19 mouse cellular contexts compared by ENCODE assay signal in genomic region chr14:40893196-40893595, GRCm38 (mm10). TPM values are rescaled to one million over a fixed set of nuclear protein-coding genes. Genes with fewer than 3 reads are reported as not detected.
DNase-seq lines count a peak whose midpoint lies in the region; ATAC-seq and TF ChIP-seq lines count a peak whose summit lies in the region.
"Had no signal": no experiment of that assay in that cellular context is flagged by ENCODE, and none has a peak within 500 bp of the region (broad histone marks: within the 10 kb centered on the region; RNA-seq: fewer than 3 reads in every experiment).

Sh2d4b (minus strand) TSS chr14:40893266.

- 0 out of 2 replicates have a peak within 1 kb of the TSS, but pooled peaks have one; percentile 65 for H3K4me2 ChIP-seq in heart, embryonic 14.5 days (ENCODE audit: low read length)
- H3K4me2 ChIP-seq in limb, embryonic 13.5 days (replicated peaks), result peak within 1 kb of the TSS; percentile 60
- H3K4me2 ChIP-seq in embryonic facial prominence, embryonic 15.5 days (replicated peaks), result peak within 1 kb of the TSS; percentile 69

- H3K4me3 ChIP-seq in heart, embryonic 14.5 days (ENCODE audit: control insufficient read depth in 1 of 2, insufficient read depth in 1 of 2, low read depth in 1 of 2, low read length in 2 of 2), result no peak within 1 kb of the TSS
- no peak within 1 kb of the TSS for H3K4me3 ChIP-seq in limb, embryonic 13.5 days
- H3K4me3 ChIP-seq in limb, embryonic 10.5 days, result no peak within 1 kb of the TSS
- H3K4me3 ChIP-seq in ES-E14 (ENCODE audit: insufficient read depth in 1 of 2, low read depth in 1 of 2, low read length in 2 of 2, poor library complexity in 1 of 2, severe bottlenecking in 1 of 2), result peak within 1 kb of the TSS in 1 of 2 experiments; percentile 23; a peak in 1 of 4 replicates
- H3K4me3 ChIP-seq in embryonic facial prominence, embryonic 15.5 days (replicated peaks), result 0 out of 2 replicates have a peak within 1 kb of the TSS, but pooled peaks have one; percentile 33
- H3K4me3 ChIP-seq: erythroblast, embryonic 14.5 days; liver, embryonic 15.5 days had no signal

- WGBS in heart, embryonic 14.5 days, result 32% methylated on average over 3 of the region's 3 CpGs
- WGBS in limb, embryonic 13.5 days, result 69% methylated on average over 3 of the region's 3 CpGs
- WGBS in limb, embryonic 10.5 days, result 83% methylated on average over 3 of the region's 3 CpGs
- WGBS in embryonic facial prominence, embryonic 15.5 days, result 61% methylated on average over 3 of the region's 3 CpGs

- in situ Hi-C loops in ES-E14 (cut with MboI; ENCODE audit: low sequenced_read_pairs in 2 of 2, unreplicated experiment in 2 of 2), result no loop called here

- no peaks in the 10 kb centered on the region for H3K9me3 ChIP-seq in heart, embryonic 14.5 days (ENCODE audit: control insufficient read depth, low read length)
- H3K9me3 ChIP-seq in limb, embryonic 13.5 days, result no peaks in the 10 kb centered on the region
- no peaks in the 10 kb centered on the region for H3K9me3 ChIP-seq in limb, embryonic 10.5 days (replicated peaks)
- no peaks in the 10 kb centered on the region for H3K9me3 ChIP-seq in ES-E14 (ENCODE audit: control insufficient read depth, insufficient read depth, low read depth, low read length)
- H3K9me3 ChIP-seq in embryonic facial prominence, embryonic 15.5 days (replicated peaks), result no peaks in the 10 kb centered on the region
- H3K9me3 ChIP-seq: liver, embryonic 15.5 days had no signal

- H3K36me3 ChIP-seq in heart, embryonic 14.5 days (ENCODE audit: control insufficient read depth, insufficient read depth, low read length), result no peaks in the 10 kb centered on the region
- no peaks in the 10 kb centered on the region for H3K36me3 ChIP-seq in limb, embryonic 13.5 days
- no peaks in the 10 kb centered on the region for H3K36me3 ChIP-seq in limb, embryonic 10.5 days
- no peaks in the 10 kb centered on the region for H3K36me3 ChIP-seq in ES-E14 (ENCODE audit: control insufficient read depth, insufficient read depth, low read length, poor library complexity, severe bottlenecking)
- H3K36me3 ChIP-seq in embryonic facial prominence, embryonic 15.5 days, result no peaks in the 10 kb centered on the region
- H3K36me3 ChIP-seq: liver, embryonic 15.5 days had no signal

- peaks cover 4% of the 10 kb centered on the region; the same call in 1 of the 2 replicates for H3K27me3 ChIP-seq in heart, embryonic 14.5 days (ENCODE audit: control insufficient read depth, insufficient read depth, low read length)
- no peaks in the 10 kb centered on the region for H3K27me3 ChIP-seq in limb, embryonic 13.5 days
- H3K27me3 ChIP-seq in limb, embryonic 10.5 days (ENCODE audit: low read depth, poor library complexity, severe bottlenecking), result no peaks in the 10 kb centered on the region
- no peaks in the 10 kb centered on the region for H3K27me3 ChIP-seq in embryonic facial prominence, embryonic 15.5 days
- H3K27me3 ChIP-seq: liver, embryonic 15.5 days had no signal

- no peak for ATAC-seq in heart, embryonic 14.5 days (ENCODE audit: insufficient number of reproducible peaks, insufficient read depth, low FRiP score, low read depth)
- ATAC-seq in limb, embryonic 13.5 days (ENCODE audit: low FRiP score, low read depth), result no peak
- no peak for ATAC-seq in embryonic facial prominence, embryonic 15.5 days (ENCODE audit: insufficient number of reproducible peaks, low FRiP score, low TSS enrichment, low read depth)
- ATAC-seq: forebrain, embryonic 16.5 days; intestine, embryonic 16.5 days had no signal

- peaks cover 5 to 11% of the 10 kb centered on the region in 2 experiments; a peak in 2 of 4 replicates for H3K4me1 ChIP-seq in heart, embryonic 14.5 days (ENCODE audit: control insufficient read depth in 2 of 2, insufficient read depth in 2 of 2, low read length in 2 of 2)
- H3K4me1 ChIP-seq in limb, embryonic 13.5 days, result peaks cover 15% of the 10 kb centered on the region
- H3K4me1 ChIP-seq in limb, embryonic 10.5 days, result peaks cover 20% of the 10 kb centered on the region
- peaks cover 9 to 10% of the 10 kb centered on the region in 2 experiments for H3K4me1 ChIP-seq in ES-E14 (ENCODE audit: control insufficient read depth in 2 of 2, insufficient read depth in 2 of 2, low read length in 2 of 2, poor library complexity in 1 of 2)
- peaks cover 10% of the 10 kb centered on the region for H3K4me1 ChIP-seq in embryonic facial prominence, embryonic 15.5 days

- H3K27ac ChIP-seq in heart, embryonic 14.5 days (replicated peaks in 1 of 2; ENCODE audit: control insufficient read depth in 1 of 2, insufficient read depth in 1 of 2, low read depth in 2 of 2, low read length in 2 of 2), result no peak within 1 kb of the TSS
- peak within 1 kb of the TSS; percentile 10; the same call in 1 of the 2 replicates for H3K27ac ChIP-seq in limb, embryonic 13.5 days
- no peak within 1 kb of the TSS for H3K27ac ChIP-seq in limb, embryonic 10.5 days
- H3K27ac ChIP-seq in ES-E14 (ENCODE audit: insufficient read depth, low read depth, low read length, poor library complexity, severe bottlenecking), result peak within 1 kb of the TSS; percentile 77; the same call in 1 of the 2 replicates
- no peak within 1 kb of the TSS for H3K27ac ChIP-seq in embryonic facial prominence, embryonic 15.5 days (replicated peaks)
- H3K27ac ChIP-seq: liver, embryonic 15.5 days had no signal

- no peak within 1 kb of the TSS for H3K9ac ChIP-seq in heart, embryonic 14.5 days (ENCODE audit: low read length)
- H3K9ac ChIP-seq in limb, embryonic 13.5 days, result no peak within 1 kb of the TSS
- peak within 1 kb of the TSS; percentile 59; the same call in 1 of the 2 replicates for H3K9ac ChIP-seq in ES-E14 (ENCODE audit: insufficient read depth, low read depth, low read length, poor library complexity, severe bottlenecking)
- H3K9ac ChIP-seq in embryonic facial prominence, embryonic 15.5 days, result no peak within 1 kb of the TSS
- H3K9ac ChIP-seq: liver, embryonic 15.5 days had no signal

- no peak for DNase-seq in heart, adult 9 months (ENCODE audit: low spot score in 2 of 2)
- no peak for DNase-seq in limb, embryonic 10.5 days (ENCODE audit: low spot score)
- DNase-seq in ES-E14 (ENCODE audit: low read depth, low spot score), result no peak
- DNase-seq in right cerebral cortex, postnatal 25 days, result no peak
- DNase-seq: adrenal gland, postnatal 36 days; cerebellum, adult 9-10 months; gastrocnemius, postnatal 10 days; heart, postnatal 4 days; kidney, postnatal 25 days; layer of hippocampus, adult 9-11 months; lung, postnatal 14 days; thymus, adult 2 months had no signal

TF ChIP-seq in ES-E14, 5 proteins besides CTCF, POLR2A, EP300 and RAD21:
- TF ChIP-seq CHD2 (IDR thresholded peaks at IDR 0.05; ENCODE audit: low read depth, low read length) (no peak), ZC3H11A (IDR thresholded peaks at IDR 0.05; ENCODE audit: borderline replicate concordance, low read depth, low read length) (no peak), HCFC1 (IDR thresholded peaks at IDR 0.05; ENCODE audit: borderline replicate concordance, insufficient read depth, low read length) (no peak), ZNF384 (IDR thresholded peaks at IDR 0.05; ENCODE audit: low read depth, low read length) (no peak), MAFK (IDR thresholded peaks at IDR 0.05; ENCODE audit: insufficient read depth, low read depth, low read length) (no peak)

RNA-seq across cellular contexts. Expression of gene Sh2d4b, which starts in this region (rescaled TPM):
- polyA plus RNA-seq in heart, embryonic 14.5 days (2014; fragmentation: Nextera tagmentation; extraction: Ambion mirVana), result 0.89 and 1.1 TPM in 2 replicates
- 0.34 and 0.67 TPM in 2 replicates for polyA plus RNA-seq in limb, embryonic 13.5 days (2015; fragmentation: Nextera tagmentation; extraction: Ambion mirVana)
- polyA plus RNA-seq in limb, embryonic 10.5 days (2016; fragmentation: Nextera tagmentation; extraction: Ambion mirVana), result 0.10 and 0.25 TPM in 2 replicates
- total RNA-seq in ES-E14 (2012; rRNA removed), result 2.5 and 2.6 TPM in 2 replicates
- 1.3 and 1.4 TPM in 2 replicates for polyA plus RNA-seq in embryonic facial prominence, embryonic 15.5 days (2015; fragmentation: Nextera tagmentation; extraction: Ambion mirVana)

Comparison
In these comparisons a context has a peak if more than half of its experiments do, and no peak if none do; other contexts are left out.
1. H3K27ac ChIP-seq: peak in limb, embryonic 13.5 days (single experiment) and ES-E14 (single experiment); none in heart, embryonic 14.5 days (0 of 2), limb, embryonic 10.5 days (single experiment) and embryonic facial prominence, embryonic 15.5 days (single experiment).
2. Peak in every context shown above with its lines, with median percentiles within 50 percentile points of each other: H3K4me2 ChIP-seq.